Mouse (Mus musculus): ENCODE measurements around the gene Med7. TPM values are rescaled to one million over a fixed set of nuclear protein-coding genes. Genes with fewer than 3 reads are reported as not detected.

The Med7 gene
- polyA plus RNA-seq, 2 experiments, result 26.9 to 55.8 TPM

GRCm38 (mm10) chr11:46392890-46393289, 43.8 kb upstream of the Med7 start:
- Histone ChIP-seq H3K36me3 (replicated peaks; ENCODE audit: control insufficient read depth, insufficient read depth, low read depth) (no peaks in the 10 kb centered on the region), H3K4me3 (ENCODE audit: insufficient read depth in 1 of 2, low read depth in 2 of 2, low read length in 2 of 2) (no peak overlapping the region), H3K9me3 (ENCODE audit: control insufficient read depth, low read length) (no peaks in the 10 kb centered on the region), H3K27ac (no peak overlapping the region), H3K4me1 (replicated peaks; ENCODE audit: control insufficient read depth in 2 of 2, insufficient read depth in 2 of 2, low read length in 1 of 2) (peaks cover 0 to 11% of the 10 kb centered on the region in 2 experiments; a peak in 2 of 4 replicates), H3K27me3 (ENCODE audit: control insufficient read depth, insufficient read depth, low read length) (no peaks in the 10 kb centered on the region), H3K9ac (replicated peaks) (no peak overlapping the region), H3K4me2 (ENCODE audit: low read depth) (no peak overlapping the region)
- DNase-seq (ENCODE audit: low read depth in 3 of 3, low spot score in 3 of 3) (no peak), ATAC-seq (ENCODE audit: insufficient read depth) (no peak)
- 41% methylated on average over 7 of the region's 7 CpGs for WGBS (ENCODE audit: insufficient replicate concordance)
- TF ChIP-seq CTCF (IDR thresholded peaks at IDR 0.05; ENCODE audit: low read depth) (no peak), EP300 (IDR thresholded peaks at IDR 0.05; ENCODE audit: low read depth) (no peak)

GRCm38 (mm10) chr11:46393413-46393812, 43.3 kb upstream of the Med7 start:
- H3K9me3 ChIP-seq (ENCODE audit: control insufficient read depth, low read length), result no peaks in the 10 kb centered on the region
- H3K4me1 ChIP-seq (replicated peaks; ENCODE audit: control insufficient read depth in 2 of 2, insufficient read depth in 2 of 2, low read length in 1 of 2), result peaks cover 0 to 13% of the 10 kb centered on the region in 2 experiments; a peak in 2 of 4 replicates
- H3K4me3 ChIP-seq (ENCODE audit: insufficient read depth in 1 of 2, low read depth in 2 of 2, low read length in 2 of 2), result no peak overlapping the region
- H3K4me2 ChIP-seq (ENCODE audit: low read depth), result no peak overlapping the region
- DNase-seq (ENCODE audit: low read depth in 3 of 3, low spot score in 3 of 3) (no peak), ATAC-seq (ENCODE audit: insufficient read depth) (no peak)
- 36% methylated on average over 4 of the region's 4 CpGs for WGBS (ENCODE audit: insufficient replicate concordance)
- no peaks in the 10 kb centered on the region for H3K27me3 ChIP-seq (ENCODE audit: control insufficient read depth, insufficient read depth, low read length)
- no peaks in the 10 kb centered on the region for H3K36me3 ChIP-seq (replicated peaks; ENCODE audit: control insufficient read depth, insufficient read depth, low read depth)
- H3K27ac ChIP-seq, result no peak overlapping the region
- no peak overlapping the region for H3K9ac ChIP-seq (replicated peaks)
- TF ChIP-seq EP300 (IDR thresholded peaks at IDR 0.05; ENCODE audit: low read depth), result no peak
- TF ChIP-seq CTCF (IDR thresholded peaks at IDR 0.05; ENCODE audit: low read depth), result no peak

GRCm38 (mm10) chr11:46395088-46395487, 41.6 kb upstream of the Med7 start:
- H3K27me3 ChIP-seq (ENCODE audit: control insufficient read depth, insufficient read depth, low read length), result no peaks in the 10 kb centered on the region
- WGBS (ENCODE audit: insufficient replicate concordance), result 63% methylated on average over 2 of the region's 2 CpGs
- peaks cover 4 to 21% of the 10 kb centered on the region in 2 experiments; a peak in 3 of 4 replicates for H3K4me1 ChIP-seq (replicated peaks; ENCODE audit: control insufficient read depth in 2 of 2, insufficient read depth in 2 of 2, low read length in 1 of 2)
- no peaks in the 10 kb centered on the region for H3K9me3 ChIP-seq (ENCODE audit: control insufficient read depth, low read length)
- DNase-seq (ENCODE audit: low read depth in 3 of 3, low spot score in 3 of 3) (no peak), ATAC-seq (ENCODE audit: insufficient read depth) (no peak)
- H3K4me3 ChIP-seq (ENCODE audit: insufficient read depth in 1 of 2, low read depth in 2 of 2, low read length in 2 of 2), result no peak overlapping the region
- no peaks in the 10 kb centered on the region for H3K36me3 ChIP-seq (replicated peaks; ENCODE audit: control insufficient read depth, insufficient read depth, low read depth)
- H3K27ac ChIP-seq, result no peak overlapping the region
- no peak overlapping the region for H3K9ac ChIP-seq (replicated peaks)
- H3K4me2 ChIP-seq (ENCODE audit: low read depth), result no peak overlapping the region
- TF ChIP-seq EP300 (IDR thresholded peaks at IDR 0.05; ENCODE audit: low read depth) (no peak), CTCF (IDR thresholded peaks at IDR 0.05; ENCODE audit: low read depth) (no peak)

GRCm38 (mm10) chr11:46395698-46396097, 41.0 kb upstream of the Med7 start:
- WGBS (ENCODE audit: insufficient replicate concordance), result 81% methylated on average over 2 of the region's 2 CpGs
- no peak for DNase-seq (ENCODE audit: low read depth in 3 of 3, low spot score in 3 of 3)
- no peak overlapping the region for H3K9ac ChIP-seq (replicated peaks)
- H3K4me1 ChIP-seq (replicated peaks; ENCODE audit: control insufficient read depth in 2 of 2, insufficient read depth in 2 of 2, low read length in 1 of 2), result peaks cover 4 to 21% of the 10 kb centered on the region in 2 experiments; a peak in 3 of 4 replicates
- H3K4me3 ChIP-seq (ENCODE audit: insufficient read depth in 1 of 2, low read depth in 2 of 2, low read length in 2 of 2), result no peak overlapping the region
- no peak overlapping the region for H3K27ac ChIP-seq
- no peak overlapping the region for H3K4me2 ChIP-seq (ENCODE audit: low read depth)
- H3K36me3 ChIP-seq (replicated peaks; ENCODE audit: control insufficient read depth, insufficient read depth, low read depth), result no peaks in the 10 kb centered on the region
- no peaks in the 10 kb centered on the region for H3K9me3 ChIP-seq (ENCODE audit: control insufficient read depth, low read length)
- TF ChIP-seq EP300 (IDR thresholded peaks at IDR 0.05; ENCODE audit: low read depth) (no peak), CTCF (IDR thresholded peaks at IDR 0.05; ENCODE audit: low read depth) (no peak)
- H3K27me3 ChIP-seq (ENCODE audit: control insufficient read depth, insufficient read depth, low read length), result no peaks in the 10 kb centered on the region
- ATAC-seq (ENCODE audit: insufficient read depth), result no peak

GRCm38 (mm10) chr11:46396167-46396859, 40.4 kb upstream of the Med7 start, which contains the start of gene Fam71b:
Fam71b (plus strand) TSS chr11:46396559.
- ATAC-seq (ENCODE audit: insufficient read depth), result no peak

More at GRCm38 (mm10) chr11:46396167-46396859, 40.4 kb upstream of the Med7 start, which contains the start of gene Fam71b:
- Histone ChIP-seq H3K36me3 (replicated peaks; ENCODE audit: control insufficient read depth, insufficient read depth, low read depth) (no peaks in the 10 kb centered on the region), H3K9me3 (ENCODE audit: control insufficient read depth, low read length) (no peaks in the 10 kb centered on the region), H3K4me1 (replicated peaks; ENCODE audit: control insufficient read depth in 2 of 2, insufficient read depth in 2 of 2, low read length in 1 of 2) (peaks cover 4 to 21% of the 10 kb centered on the region in 2 experiments; a peak in 3 of 4 replicates), H3K4me3 (ENCODE audit: insufficient read depth in 1 of 2, low read depth in 2 of 2, low read length in 2 of 2) (no peak within 1 kb of the TSS), H3K4me2 (ENCODE audit: low read depth) (no peak within 1 kb of the TSS), H3K27me3 (ENCODE audit: control insufficient read depth, insufficient read depth, low read length) (no peaks in the 10 kb centered on the region), H3K27ac (no peak within 1 kb of the TSS), H3K9ac (replicated peaks) (no peak within 1 kb of the TSS)
- no peak for TF ChIP-seq EP300 (IDR thresholded peaks at IDR 0.05; ENCODE audit: low read depth)
- TF ChIP-seq CTCF (IDR thresholded peaks at IDR 0.05; ENCODE audit: low read depth), result no peak
- no peak for DNase-seq (ENCODE audit: low read depth in 3 of 3, low spot score in 3 of 3)
- 59% methylated on average over 13 of the region's 13 CpGs for WGBS (ENCODE audit: insufficient replicate concordance)
